Comparison of ENCODE assay signal across 10 mouse cellular contexts in the genomic region with DNA sequence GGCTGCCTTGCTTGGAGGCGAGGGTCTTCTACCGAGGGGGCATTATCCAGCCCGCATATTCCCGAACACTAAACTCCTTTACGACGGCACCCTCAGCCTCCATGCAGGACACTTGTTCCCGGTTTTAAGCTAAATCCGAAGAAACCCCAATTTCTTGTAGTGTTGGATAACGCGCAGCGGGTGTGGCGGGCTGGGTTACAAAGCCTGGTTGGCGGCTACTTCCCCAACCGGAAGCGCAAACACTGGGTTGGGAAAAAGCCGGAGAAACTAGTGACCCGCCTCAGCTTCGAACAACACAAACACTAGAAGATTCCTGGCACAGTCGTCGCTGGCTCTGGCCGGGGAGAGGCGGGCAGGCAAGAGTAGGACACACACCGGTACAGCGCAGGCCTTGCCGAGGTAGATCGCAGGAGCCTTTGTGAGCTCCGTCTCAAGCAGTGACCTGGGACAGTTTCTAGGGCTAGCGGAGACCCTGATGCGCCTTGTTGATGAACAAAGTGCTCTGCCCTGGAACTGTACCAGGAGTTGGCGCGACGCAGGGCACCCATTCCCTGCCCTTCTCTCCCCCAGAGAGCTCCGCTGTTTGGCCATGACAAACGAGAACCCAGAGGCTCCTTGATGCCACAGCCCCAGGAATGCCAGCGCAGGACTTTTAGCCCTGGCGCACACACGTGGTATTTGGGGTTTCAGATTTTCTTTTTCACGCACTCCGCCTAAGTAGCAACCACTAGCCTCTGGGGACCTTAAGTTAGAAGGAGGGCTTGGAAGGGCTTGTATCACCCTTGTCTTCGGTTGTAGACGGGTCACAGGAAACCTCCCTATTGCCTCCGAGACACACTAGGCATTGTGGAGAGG. TPM values are rescaled to one million over a fixed set of nuclear protein-coding genes. Genes with fewer than 3 reads are reported as not detected.
DNase-seq lines count a peak whose midpoint lies in the region; ATAC-seq lines count a peak whose summit lies in the region.
"Had no signal": no experiment of that assay in that cellular context is flagged by ENCODE, and none has a peak within 500 bp of the region (broad histone marks: within the 10 kb centered on the region; RNA-seq: fewer than 3 reads in every experiment).

No protein-coding gene starts in this region.

- no peak overlapping the region for H3K9ac ChIP-seq in lung, embryonic 15.5 days
- H3K9ac ChIP-seq in embryonic facial prominence, embryonic 13.5 days: peak overlapping the region; percentile 44; the same call in 1 of the 2 replicates
- peak overlapping the region; percentile 52 for H3K9ac ChIP-seq in kidney, embryonic 16.5 days (replicated peaks; ENCODE audit: low read length)
- H3K9ac ChIP-seq in neural tube, embryonic 13.5 days: no peak overlapping the region

- peaks cover 4% of the 10 kb centered on the region; the same call in 1 of the 2 replicates for H3K4me1 ChIP-seq in lung, embryonic 15.5 days
- peaks cover 22% of the 10 kb centered on the region for H3K4me1 ChIP-seq in embryonic facial prominence, embryonic 13.5 days
- H3K4me1 ChIP-seq in kidney, embryonic 16.5 days (ENCODE audit: insufficient read depth, low read length): peaks cover 14% of the 10 kb centered on the region; the same call in 1 of the 2 replicates
- peaks cover 12% of the 10 kb centered on the region for H3K4me1 ChIP-seq in neural tube, embryonic 13.5 days (replicated peaks)

- no peak for ATAC-seq in lung, embryonic 15.5 days (ENCODE audit: borderline replicate concordance, extremely low read depth, low FRiP score, low TSS enrichment)
- no peak for ATAC-seq in embryonic facial prominence, embryonic 13.5 days (ENCODE audit: insufficient number of reproducible peaks, insufficient read depth, low FRiP score, low TSS enrichment, low read depth)
- ATAC-seq in kidney, embryonic 16.5 days (ENCODE audit: low FRiP score, low TSS enrichment): no peak
- ATAC-seq in neural tube, embryonic 13.5 days (ENCODE audit: low read depth): no peak

- H3K4me3 ChIP-seq in lung, embryonic 15.5 days: 0 out of 2 replicates have a peak overlapping the region, but pooled peaks have one; percentile 3
- H3K4me3 ChIP-seq in embryonic facial prominence, embryonic 13.5 days: peak overlapping the region; percentile 24
- peak overlapping the region; percentile 39 for H3K4me3 ChIP-seq in kidney, embryonic 16.5 days (ENCODE audit: low read length)
- peak overlapping the region; percentile 10; the same call in 1 of the 2 replicates for H3K4me3 ChIP-seq in neural tube, embryonic 13.5 days

- no peak overlapping the region; the same call in 1 of the 2 replicates for H3K4me2 ChIP-seq in lung, embryonic 15.5 days
- peak overlapping the region; percentile 33 for H3K4me2 ChIP-seq in embryonic facial prominence, embryonic 13.5 days
- H3K4me2 ChIP-seq in kidney, embryonic 16.5 days (replicated peaks; ENCODE audit: low read depth, low read length): peak overlapping the region; percentile 52
- H3K4me2 ChIP-seq in neural tube, embryonic 13.5 days: peak overlapping the region; percentile 25

- H3K27ac ChIP-seq in lung, embryonic 15.5 days: no peak overlapping the region
- no peak overlapping the region for H3K27ac ChIP-seq in embryonic facial prominence, embryonic 13.5 days
- H3K27ac ChIP-seq in kidney, embryonic 16.5 days (ENCODE audit: low read length): peak overlapping the region; percentile 92
- no peak overlapping the region for H3K27ac ChIP-seq in neural tube, embryonic 13.5 days (replicated peaks)
- H3K27ac ChIP-seq: macrophage had no signal

- H3K36me3 ChIP-seq in lung, embryonic 15.5 days: no peaks in the 10 kb centered on the region
- no peaks in the 10 kb centered on the region for H3K36me3 ChIP-seq in embryonic facial prominence, embryonic 13.5 days
- H3K36me3 ChIP-seq in kidney, embryonic 16.5 days (ENCODE audit: insufficient read depth, low read length): no peaks in the 10 kb centered on the region
- no peaks in the 10 kb centered on the region for H3K36me3 ChIP-seq in neural tube, embryonic 13.5 days

- WGBS in lung, embryonic 15.5 days: 1% methylated on average over 42 of the region's 42 CpGs
- WGBS in embryonic facial prominence, embryonic 13.5 days: under 1% methylated on average over 42 of the region's 42 CpGs
- WGBS in kidney, embryonic 16.5 days: 1% methylated on average over 42 of the region's 42 CpGs
- under 1% methylated on average over 42 of the region's 42 CpGs for WGBS in neural tube, embryonic 13.5 days

- H3K27me3 ChIP-seq in lung, embryonic 15.5 days: peaks cover 93% of the 10 kb centered on the region
- peaks cover 87% of the 10 kb centered on the region for H3K27me3 ChIP-seq in embryonic facial prominence, embryonic 13.5 days
- H3K27me3 ChIP-seq in kidney, embryonic 16.5 days (ENCODE audit: insufficient read depth, low read length): peaks cover 71% of the 10 kb centered on the region
- peaks cover 95% of the 10 kb centered on the region for H3K27me3 ChIP-seq in neural tube, embryonic 13.5 days

- no peak for DNase-seq in lung, postnatal 36 days
- DNase-seq in gastrocnemius, postnatal 36 days: no peak
- DNase-seq in left cerebral cortex, postnatal 36 days (ENCODE audit: low spot score in 2 of 2): no peak
- no peak for DNase-seq in yolk sac, embryonic 10.5 days (ENCODE audit: low spot score)

- intact Hi-C loops in gastrocnemius, postnatal 36 days (cut with DNase I): no loop called here
- intact Hi-C loops in left cerebral cortex, postnatal 36 days (cut with DNase I): no loop called here

- no peaks in the 10 kb centered on the region for H3K9me3 ChIP-seq in lung, embryonic 15.5 days
- H3K9me3 ChIP-seq in embryonic facial prominence, embryonic 13.5 days: no peaks in the 10 kb centered on the region
- H3K9me3 ChIP-seq in kidney, embryonic 16.5 days (ENCODE audit: low read length): no peaks in the 10 kb centered on the region
- H3K9me3 ChIP-seq in neural tube, embryonic 13.5 days: no peaks in the 10 kb centered on the region

RNA-seq across cellular contexts. Expression of a gene that starts 6.4 kb away (rescaled TPM):
- not detected in 2 replicates for polyA plus RNA-seq in lung, embryonic 15.5 days (2015; fragmentation: Nextera tagmentation; extraction: Ambion mirVana)
- 1.6 and 3.2 TPM in 2 replicates for polyA plus RNA-seq in embryonic facial prominence, embryonic 13.5 days (2015; fragmentation: Nextera tagmentation; extraction: Ambion mirVana)
- polyA plus RNA-seq in kidney, embryonic 16.5 days (2015; fragmentation: Nextera tagmentation; extraction: Ambion mirVana): 10.1 and 10.6 TPM in 2 replicates
- polyA plus RNA-seq in neural tube, embryonic 13.5 days (2015; fragmentation: Nextera tagmentation; extraction: Ambion mirVana): 1.3 and 1.8 TPM in 2 replicates
- total RNA-seq in gastrocnemius, postnatal 36 days (2021): under 1 TPM; 0.05 to 0.13 TPM
- under 1 TPM in 1 of 2 experiments, not detected in 1; 0.70 TPM for total RNA-seq in left cerebral cortex, postnatal 36 days (2021)
- total RNA-seq: hematopoietic stem cell, adult 5-6 weeks had no signal
- polyA plus RNA-seq: macrophage had no signal

Comparison
In these comparisons a context has a peak if more than half of its experiments do, and no peak if none do; other contexts are left out.
1. H3K9ac ChIP-seq: peak in embryonic facial prominence, embryonic 13.5 days (single experiment) and kidney, embryonic 16.5 days (single experiment); none in lung, embryonic 15.5 days (single experiment) and neural tube, embryonic 13.5 days (single experiment).
2. Peak in every context shown above with its lines, with median percentiles within 50 percentile points of each other: H3K4me3 ChIP-seq.